13 mouse cellular contexts compared by ENCODE assay signal in genomic region chr1:177195224-177195623, GRCm38 (mm10).
DNase-seq lines count a peak whose midpoint lies in the region; ATAC-seq and TF ChIP-seq lines count a peak whose summit lies in the region.
"Had no signal": no experiment of that assay in that cellular context is flagged by ENCODE, and none has a peak within 500 bp of the region (broad histone marks: within the 10 kb centered on the region; RNA-seq: fewer than 3 reads in every experiment).

No protein-coding gene starts in this region.

- intact Hi-C loops in gastrocnemius, adult 2 months (cut with DNase I) = no loop called here

- no peaks in the 10 kb centered on the region for H3K4me1 ChIP-seq in midbrain, embryonic 16.5 days (ENCODE audit: control insufficient read depth, insufficient read depth, low read length)
- H3K4me1 ChIP-seq in midbrain, embryonic 13.5 days (replicated peaks) = 0 out of 2 replicates have a peak, but pooled peaks cover 7% of the 10 kb centered on the region
- H3K4me1 ChIP-seq: limb, embryonic 15.5 days had no signal

- no peaks in the 10 kb centered on the region for H3K9me3 ChIP-seq in midbrain, embryonic 16.5 days (replicated peaks; ENCODE audit: control insufficient read depth, low read length, poor library complexity, severe bottlenecking)
- H3K9me3 ChIP-seq in midbrain, embryonic 13.5 days = no peaks in the 10 kb centered on the region
- H3K9me3 ChIP-seq: G1E; limb, embryonic 15.5 days; neural tube, embryonic 13.5 days had no signal

- H3K27me3 ChIP-seq in midbrain, embryonic 16.5 days (ENCODE audit: control insufficient read depth, insufficient read depth, low read depth, low read length) = no peaks in the 10 kb centered on the region
- no peaks in the 10 kb centered on the region for H3K27me3 ChIP-seq in midbrain, embryonic 13.5 days
- H3K27me3 ChIP-seq: limb, embryonic 15.5 days; neural tube, embryonic 13.5 days had no signal

- no peak for DNase-seq in gastrocnemius, adult 2 months
- DNase-seq in gastrocnemius, postnatal 4 days (ENCODE audit: low spot score in 2 of 2) = no peak
- peak; percentile 38 for DNase-seq in adipocyte (ENCODE audit: low spot score)
- DNase-seq in naive thymus-derived CD4-positive, alpha-beta T cell, adult 2 months (ENCODE audit: low read depth) = peak; percentile 19
- no peak for DNase-seq in adrenal gland, adult 18-20 months (ENCODE audit: low spot score in 2 of 2)
- DNase-seq: heart, postnatal 14 days; kidney, adult 11 months; right cerebral cortex, postnatal 14 days had no signal

- H3K9ac ChIP-seq in midbrain, embryonic 16.5 days (ENCODE audit: low read depth, low read length) = no peak overlapping the region
- no peak overlapping the region for H3K9ac ChIP-seq in midbrain, embryonic 13.5 days (replicated peaks)
- H3K9ac ChIP-seq: limb, embryonic 15.5 days; neural tube, embryonic 13.5 days had no signal

- H3K4me2 ChIP-seq in midbrain, embryonic 16.5 days (ENCODE audit: low read length) = no peak overlapping the region
- no peak overlapping the region for H3K4me2 ChIP-seq in midbrain, embryonic 13.5 days (replicated peaks)
- H3K4me2 ChIP-seq: limb, embryonic 15.5 days; neural tube, embryonic 13.5 days had no signal

- H3K4me3 ChIP-seq in gastrocnemius, adult 2 months = no peak overlapping the region
- no peak overlapping the region for H3K4me3 ChIP-seq in midbrain, embryonic 16.5 days (ENCODE audit: low read depth, low read length)
- H3K4me3 ChIP-seq in midbrain, embryonic 13.5 days (replicated peaks) = no peak overlapping the region
- H3K4me3 ChIP-seq: limb, embryonic 15.5 days; neural tube, embryonic 13.5 days had no signal

- H3K36me3 ChIP-seq in midbrain, embryonic 16.5 days (ENCODE audit: control insufficient read depth, insufficient read depth, low read length) = no peaks in the 10 kb centered on the region
- H3K36me3 ChIP-seq in midbrain, embryonic 13.5 days = no peaks in the 10 kb centered on the region
- H3K36me3 ChIP-seq: G1E; limb, embryonic 15.5 days; neural tube, embryonic 13.5 days had no signal

- peak; percentile 51 for TF ChIP-seq CTCF in gastrocnemius, adult 2 months (IDR thresholded peaks at IDR 0.05)

- H3K27ac ChIP-seq in gastrocnemius, adult 2 months = no peak overlapping the region
- H3K27ac ChIP-seq in midbrain, embryonic 16.5 days (ENCODE audit: low read length) = no peak overlapping the region
- H3K27ac ChIP-seq in midbrain, embryonic 13.5 days = no peak overlapping the region
- H3K27ac ChIP-seq: limb, embryonic 15.5 days; neural tube, embryonic 13.5 days had no signal

- ATAC-seq in midbrain, embryonic 16.5 days = peak; percentile 48; the same call in 1 of the 2 replicates
- no peak for ATAC-seq in midbrain, embryonic 13.5 days

Comparison
In these comparisons a context has a peak if more than half of its experiments do, and no peak if none do; other contexts are left out.
1. DNase-seq: peak in adipocyte (single experiment) and naive thymus-derived CD4-positive, alpha-beta T cell, adult 2 months (single experiment); none in gastrocnemius, adult 2 months (single experiment), gastrocnemius, postnatal 4 days (0 of 2) and adrenal gland, adult 18-20 months (0 of 2).